Mouse (Mus musculus) retina, postnatal 1 day (tissue): ENCODE measurements around the gene Bpi.

Experiments
- DNase-seq: peaks from one replicate; pipeline ENCODE4 v3.0.0-alpha.2; 2012

Gene Bpi

GRCm38 (mm10) chr2:158242170-158242896 lies 15.6 kb upstream of the Bpi start:
- no peak for DNase-seq

- DNase-seq = no peak
Observed at GRCm38 (mm10) chr2:158243129-158243870, 14.6 kb upstream of the Bpi start.

GRCm38 (mm10) chr2:158245072-158245817 lies 12.6 kb upstream of the Bpi start:
- no peak for DNase-seq

GRCm38 (mm10) chr2:158247852-158248251 lies 10.0 kb upstream of the Bpi start:
- no peak for DNase-seq

- DNase-seq = no peak
Observed at GRCm38 (mm10) chr2:158248318-158248717, 9.6 kb upstream of the Bpi start.

- no peak for DNase-seq
Observed at GRCm38 (mm10) chr2:158250558-158250957, 7.3 kb upstream of the Bpi start.

GRCm38 (mm10) chr2:158253806-158254205 lies 4.1 kb upstream of the Bpi start:
- no peak for DNase-seq

- DNase-seq = peak; percentile 56
Observed at GRCm38 (mm10) chr2:158256894-158257293, 1.0 kb upstream of the Bpi start.

GRCm38 (mm10) chr2:158258781-158259180 lies 887 bp downstream of the Bpi start:
- DNase-seq = peak; percentile 82

GRCm38 (mm10) chr2:158259498-158259897 lies 1.6 kb downstream of the Bpi start:
- DNase-seq = no peak

- DNase-seq = no peak
Observed at GRCm38 (mm10) chr2:158264877-158265276, 7.0 kb downstream of the Bpi start.

GRCm38 (mm10) chr2:158270017-158270416 lies 12.1 kb downstream of the Bpi start:
- no peak for DNase-seq

- DNase-seq = peak; percentile 70
Observed at GRCm38 (mm10) chr2:158273646-158274045, 15.8 kb downstream of the Bpi start.

GRCm38 (mm10) chr2:158275349-158275748 lies 17.5 kb downstream of the Bpi start:
- DNase-seq = no peak

GRCm38 (mm10) chr2:158275811-158276210 lies 17.9 kb downstream of the Bpi start:
- no peak for DNase-seq

GRCm38 (mm10) chr2:158276451-158276850 lies 18.6 kb downstream of the Bpi start:
- DNase-seq = no peak

GRCm38 (mm10) chr2:158276878-158277277 lies 19.0 kb downstream of the Bpi start:
- no peak for DNase-seq

GRCm38 (mm10) chr2:158279656-158280055 lies 21.8 kb downstream of the Bpi start:
- no peak for DNase-seq

- DNase-seq = no peak
Observed at GRCm38 (mm10) chr2:158281497-158282205, 23.8 kb downstream of the Bpi start.

- DNase-seq = no peak
Observed at GRCm38 (mm10) chr2:158283136-158283535, 25.2 kb downstream of the Bpi start.

GRCm38 (mm10) chr2:158283771-158284170 lies 25.9 kb downstream of the Bpi start:
- DNase-seq = no peak

GRCm38 (mm10) chr2:158284571-158284970 lies 26.7 kb downstream of the Bpi start:
- peak; percentile 90 for DNase-seq

- no peak for DNase-seq
Observed at GRCm38 (mm10) chr2:158285655-158286054, 27.8 kb downstream of the Bpi start.
